Mouse (Mus musculus): ENCODE measurements around the gene Rimbp3. TPM values are rescaled to one million over a fixed set of nuclear protein-coding genes. Genes with fewer than 3 reads are reported as not detected.
"Not testable (repeated sequence)": the region's sequence is repeated elsewhere in the genome, so short reads cannot be mapped to it uniquely, and the experiment has no call there.

Rimbp3 gene
- 1.8 and 2.0 TPM in 2 replicates for polyA plus RNA-seq (2014; fragmentation: Nextera tagmentation; extraction: Ambion mirVana)

- ATAC-seq (ENCODE audit: low FRiP score, low TSS enrichment) (peak; percentile 83), DNase-seq (peak; percentile 97)
- peak within 1 kb of the TSS; percentile 74 for H3K9ac ChIP-seq (replicated peaks; ENCODE audit: low read length)
- under 1% methylated on average over 85 of the region's 85 CpGs for whole genome bisulfite sequencing
- H3K9me3 ChIP-seq (ENCODE audit: control insufficient read depth, low read length): no peaks in the 10 kb centered on the region
- peak within 1 kb of the TSS; percentile 95 for H3K27ac ChIP-seq (replicated peaks; ENCODE audit: low read depth, low read length)
- H3K27me3 ChIP-seq (ENCODE audit: control insufficient read depth, insufficient read depth, low read length): no peaks in the 10 kb centered on the region
- no peaks in the 10 kb centered on the region for H3K36me3 ChIP-seq (ENCODE audit: control insufficient read depth, insufficient read depth, low read length)
- peak within 1 kb of the TSS; percentile 98 for H3K4me2 ChIP-seq (ENCODE audit: low read length)
- peak within 1 kb of the TSS; percentile 60 for H3K4me3 ChIP-seq (replicated peaks; ENCODE audit: low read depth, low read length)
- H3K4me1 ChIP-seq (ENCODE audit: control insufficient read depth, insufficient read depth, low read length): peaks cover 22% of the 10 kb centered on the region
These were observed at the start of gene Rimbp3 for GRCm38 (mm10) chr16:17208389-17209361. TSS of gene Rimbp3 (plus strand) at chr16:17208603.

- not testable (repeated sequence) for ATAC-seq (ENCODE audit: low FRiP score, low TSS enrichment); H3K4me3 ChIP-seq (replicated peaks; ENCODE audit: low read depth, low read length); H3K4me2 ChIP-seq (ENCODE audit: low read length); H3K9me3 ChIP-seq (ENCODE audit: control insufficient read depth, low read length); H3K4me1 ChIP-seq (ENCODE audit: control insufficient read depth, insufficient read depth, low read length); H3K27me3 ChIP-seq (ENCODE audit: control insufficient read depth, insufficient read depth, low read length); H3K27ac ChIP-seq (replicated peaks; ENCODE audit: low read depth, low read length); DNase-seq; H3K9ac ChIP-seq (replicated peaks; ENCODE audit: low read length)
- peaks cover 26% of the 10 kb centered on the region; the same call in 1 of the 2 replicates for H3K36me3 ChIP-seq (ENCODE audit: control insufficient read depth, insufficient read depth, low read length)
- WGBS: 97% methylated on average over 1 of the region's 1 CpGs
These were observed 42.9 kb upstream of the Rimbp3 start for GRCm38 (mm10) chr16:17165478-17165877.

- no peaks in the 10 kb centered on the region for H3K27me3 ChIP-seq (ENCODE audit: control insufficient read depth, insufficient read depth, low read length)
- no peaks in the 10 kb centered on the region for H3K9me3 ChIP-seq (ENCODE audit: control insufficient read depth, low read length)
- no peak overlapping the region for H3K9ac ChIP-seq (replicated peaks; ENCODE audit: low read length)
- no peak for DNase-seq
- ATAC-seq (ENCODE audit: low FRiP score, low TSS enrichment): no peak
- H3K27ac ChIP-seq (replicated peaks; ENCODE audit: low read depth, low read length): no peak overlapping the region
- H3K4me2 ChIP-seq (ENCODE audit: low read length): no peak overlapping the region
- no peak overlapping the region for H3K4me3 ChIP-seq (replicated peaks; ENCODE audit: low read depth, low read length)
- no peaks in the 10 kb centered on the region for H3K4me1 ChIP-seq (ENCODE audit: control insufficient read depth, insufficient read depth, low read length)
- peaks cover 26% of the 10 kb centered on the region for H3K36me3 ChIP-seq (ENCODE audit: control insufficient read depth, insufficient read depth, low read length)
These were observed 41.2 kb upstream of the Rimbp3 start for GRCm38 (mm10) chr16:17167179-17167578.

DNA sequence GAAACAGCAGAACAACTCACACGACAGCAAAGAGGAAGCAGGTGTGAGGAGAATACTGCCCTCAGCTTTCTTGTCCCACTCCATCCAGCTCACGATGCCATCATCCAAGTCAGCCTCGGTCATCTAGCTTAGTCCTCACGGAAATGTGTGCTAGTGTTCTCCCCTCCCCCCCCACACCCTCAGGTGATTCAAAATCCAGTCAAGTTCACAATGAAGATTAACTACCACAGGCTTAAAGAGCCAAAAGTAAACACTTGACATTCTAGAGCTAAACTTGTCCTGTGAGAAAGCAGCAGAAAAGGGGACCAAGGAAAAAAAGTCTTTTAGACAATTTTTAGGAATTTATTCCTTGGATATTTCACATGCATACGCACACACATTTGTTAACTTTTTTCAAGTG, 40.4 kb upstream of the Rimbp3 start:
- WGBS: 93% methylated on average over 5 of the region's 5 CpGs
- no peaks in the 10 kb centered on the region for H3K4me1 ChIP-seq (ENCODE audit: control insufficient read depth, insufficient read depth, low read length)
- no peak overlapping the region for H3K27ac ChIP-seq (replicated peaks; ENCODE audit: low read depth, low read length)
- ATAC-seq (ENCODE audit: low FRiP score, low TSS enrichment): no peak
- no peaks in the 10 kb centered on the region for H3K9me3 ChIP-seq (ENCODE audit: control insufficient read depth, low read length)
- no peak overlapping the region for H3K4me3 ChIP-seq (replicated peaks; ENCODE audit: low read depth, low read length)
- no peak overlapping the region for H3K4me2 ChIP-seq (ENCODE audit: low read length)
- H3K36me3 ChIP-seq (ENCODE audit: control insufficient read depth, insufficient read depth, low read length): peaks cover 35% of the 10 kb centered on the region
- H3K9ac ChIP-seq (replicated peaks; ENCODE audit: low read length): no peak overlapping the region
- DNase-seq: no peak
- no peaks in the 10 kb centered on the region for H3K27me3 ChIP-seq (ENCODE audit: control insufficient read depth, insufficient read depth, low read length)

GRCm38 (mm10) chr16:17175765-17176164, 32.6 kb upstream of the Rimbp3 start:
- H3K36me3 ChIP-seq (ENCODE audit: control insufficient read depth, insufficient read depth, low read length): peaks cover 34% of the 10 kb centered on the region
- no peak overlapping the region for H3K4me2 ChIP-seq (ENCODE audit: low read length)
- H3K4me3 ChIP-seq (replicated peaks; ENCODE audit: low read depth, low read length): no peak overlapping the region
- H3K27ac ChIP-seq (replicated peaks; ENCODE audit: low read depth, low read length): no peak overlapping the region
- no peak overlapping the region for H3K9ac ChIP-seq (replicated peaks; ENCODE audit: low read length)
- no peaks in the 10 kb centered on the region for H3K27me3 ChIP-seq (ENCODE audit: control insufficient read depth, insufficient read depth, low read length)
- DNase-seq: no peak
- no peaks in the 10 kb centered on the region for H3K9me3 ChIP-seq (ENCODE audit: control insufficient read depth, low read length)
- no peak for ATAC-seq (ENCODE audit: low FRiP score, low TSS enrichment)
- 87% methylated on average over 2 of the region's 2 CpGs for WGBS
- no peaks in the 10 kb centered on the region for H3K4me1 ChIP-seq (ENCODE audit: control insufficient read depth, insufficient read depth, low read length)

GRCm38 (mm10) chr16:17177623-17178170, 30.7 kb upstream of the Rimbp3 start:
- no peak overlapping the region for H3K4me2 ChIP-seq (ENCODE audit: low read length)
- no peak overlapping the region for H3K27ac ChIP-seq (replicated peaks; ENCODE audit: low read depth, low read length)
- H3K9ac ChIP-seq (replicated peaks; ENCODE audit: low read length): no peak overlapping the region
- 100% methylated on average over 1 of the region's 1 CpGs for WGBS
- DNase-seq (no peak), ATAC-seq (ENCODE audit: low FRiP score, low TSS enrichment) (no peak)
- no peaks in the 10 kb centered on the region for H3K4me1 ChIP-seq (ENCODE audit: control insufficient read depth, insufficient read depth, low read length)
- no peaks in the 10 kb centered on the region for H3K9me3 ChIP-seq (ENCODE audit: control insufficient read depth, low read length)
- H3K27me3 ChIP-seq (ENCODE audit: control insufficient read depth, insufficient read depth, low read length): no peaks in the 10 kb centered on the region
- H3K4me3 ChIP-seq (replicated peaks; ENCODE audit: low read depth, low read length): no peak overlapping the region
- H3K36me3 ChIP-seq (ENCODE audit: control insufficient read depth, insufficient read depth, low read length): peaks cover 26% of the 10 kb centered on the region

DNA sequence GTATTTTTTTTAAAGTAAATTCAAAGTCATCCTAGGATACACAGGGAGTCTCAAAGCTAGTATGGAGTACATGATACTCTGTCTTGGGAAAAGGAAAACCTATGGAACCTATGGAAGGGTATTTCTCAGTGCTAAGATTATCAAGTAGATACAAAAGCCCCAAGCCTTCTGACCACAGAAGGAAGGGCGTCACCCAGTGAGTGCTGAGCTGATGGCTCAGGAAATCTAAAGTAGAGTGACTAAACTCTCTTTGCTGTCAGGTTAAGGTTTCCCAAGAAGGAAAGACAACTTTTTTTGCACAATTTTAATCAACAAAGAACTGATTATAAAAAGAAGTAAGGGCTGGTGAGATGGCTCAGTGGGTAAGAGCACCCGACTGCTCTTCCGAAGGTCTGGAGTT, 28.7 kb upstream of the Rimbp3 start:
- Histone ChIP-seq H3K4me3 (replicated peaks; ENCODE audit: low read depth, low read length) (no peak overlapping the region), H3K9me3 (ENCODE audit: control insufficient read depth, low read length) (no peaks in the 10 kb centered on the region), H3K36me3 (ENCODE audit: control insufficient read depth, insufficient read depth, low read length) (peaks cover 11% of the 10 kb centered on the region), H3K27ac (replicated peaks; ENCODE audit: low read depth, low read length) (no peak overlapping the region), H3K4me2 (ENCODE audit: low read length) (no peak overlapping the region), H3K27me3 (ENCODE audit: control insufficient read depth, insufficient read depth, low read length) (no peaks in the 10 kb centered on the region), H3K4me1 (ENCODE audit: control insufficient read depth, insufficient read depth, low read length) (no peaks in the 10 kb centered on the region), H3K9ac (replicated peaks; ENCODE audit: low read length) (no peak overlapping the region)
- 91% methylated on average over 3 of the region's 3 CpGs for WGBS
- no peak for ATAC-seq (ENCODE audit: low FRiP score, low TSS enrichment)
- no peak for DNase-seq

GRCm38 (mm10) chr16:17181382-17181781, 27.0 kb upstream of the Rimbp3 start:
- Histone ChIP-seq H3K9ac (replicated peaks; ENCODE audit: low read length) (no peak overlapping the region), H3K4me1 (ENCODE audit: control insufficient read depth, insufficient read depth, low read length) (no peaks in the 10 kb centered on the region), H3K4me2 (ENCODE audit: low read length) (no peak overlapping the region), H3K4me3 (replicated peaks; ENCODE audit: low read depth, low read length) (no peak overlapping the region), H3K27me3 (ENCODE audit: control insufficient read depth, insufficient read depth, low read length) (no peaks in the 10 kb centered on the region), H3K27ac (replicated peaks; ENCODE audit: low read depth, low read length) (no peak overlapping the region), H3K9me3 (ENCODE audit: control insufficient read depth, low read length) (no peaks in the 10 kb centered on the region), H3K36me3 (ENCODE audit: control insufficient read depth, insufficient read depth, low read length) (peaks cover 3% of the 10 kb centered on the region; the same call in 1 of the 2 replicates)
- ATAC-seq (ENCODE audit: low FRiP score, low TSS enrichment) (no peak), DNase-seq (no peak)
- WGBS: 88% methylated on average over 4 of the region's 4 CpGs
